Mouse (Mus musculus): ENCODE data around the gene Mbnl2.

DNA sequence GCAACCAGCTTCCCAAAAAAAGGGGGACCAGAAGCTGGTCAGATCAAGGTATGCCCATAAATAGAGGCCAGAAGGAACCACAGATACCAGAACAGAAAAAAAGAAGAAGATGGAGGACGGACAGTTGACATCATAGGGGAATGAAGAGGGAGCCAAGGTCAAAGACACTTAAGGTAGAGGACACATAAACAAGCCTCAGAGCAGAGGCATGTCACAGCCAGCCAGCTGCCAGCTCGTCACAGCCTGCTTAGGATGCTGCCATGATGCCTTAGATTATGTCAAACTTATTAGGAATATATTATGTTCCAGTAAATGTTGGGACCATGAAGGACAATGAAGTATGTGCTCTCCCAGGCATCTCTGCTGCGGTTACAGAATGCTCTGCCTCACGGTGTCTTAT, 73.9 kb downstream of the Mbnl2 start:
- TF ChIP-seq CTCF (IDR thresholded peaks at IDR 0.05; ENCODE audit: extremely low read depth, insufficient read length, insufficient replicate concordance, low read depth, low read length) (no peak), POLR2A (IDR thresholded peaks at IDR 0.05; ENCODE audit: low read depth, low read length) (no peak)

All from small intestine, adult 2 months (tissue).